ENCODE assay signal across 17 mouse cellular contexts in genomic region chr10:62194946-62195345, GRCm38 (mm10). TPM values are rescaled to one million over a fixed set of nuclear protein-coding genes. Genes with fewer than 3 reads are reported as not detected.
DNase-seq lines count a peak whose midpoint lies in the region; ATAC-seq and TF ChIP-seq lines count a peak whose summit lies in the region.
"Had no signal": no experiment of that assay in that cellular context is flagged by ENCODE, and none has a peak within 500 bp of the region (broad histone marks: within the 10 kb centered on the region; RNA-seq: fewer than 3 reads in every experiment).

No protein-coding gene starts in this region.

- H3K9ac ChIP-seq in hindbrain, embryonic 14.5 days: no peak overlapping the region
- H3K9ac ChIP-seq: stomach, embryonic 15.5 days had no signal

- no peaks in the 10 kb centered on the region for H3K27me3 ChIP-seq in hindbrain, embryonic 14.5 days (ENCODE audit: control insufficient read depth, insufficient read depth, low read length)
- H3K27me3 ChIP-seq: Patski; stomach, embryonic 15.5 days had no signal

- peak overlapping the region; percentile 87 for H3K27ac ChIP-seq in layer of hippocampus, adult 2 months
- H3K27ac ChIP-seq in hindbrain, embryonic 14.5 days: peak overlapping the region; percentile 57
- H3K27ac ChIP-seq: macrophage; stomach, embryonic 15.5 days had no signal

- H3K4me2 ChIP-seq in hindbrain, embryonic 14.5 days (replicated peaks): no peak overlapping the region
- H3K4me2 ChIP-seq: stomach, embryonic 15.5 days had no signal

- H3K36me3 ChIP-seq in hindbrain, embryonic 14.5 days (replicated peaks; ENCODE audit: control insufficient read depth, insufficient read depth): no peaks in the 10 kb centered on the region
- H3K36me3 ChIP-seq: stomach, embryonic 15.5 days had no signal

- H3K9me3 ChIP-seq in hindbrain, embryonic 14.5 days (ENCODE audit: control insufficient read depth, low read length): no peaks in the 10 kb centered on the region
- H3K9me3 ChIP-seq: stomach, embryonic 15.5 days had no signal

- no peak for ATAC-seq in hindbrain, embryonic 14.5 days (ENCODE audit: low FRiP score)
- ATAC-seq: Patski had no signal

- TF ChIP-seq CTCF in layer of hippocampus, adult 2 months (conservative IDR thresholded peaks at IDR 0.05): no peak

- no peak overlapping the region for H3K4me3 ChIP-seq in layer of hippocampus, adult 2 months
- H3K4me3 ChIP-seq in hindbrain, embryonic 14.5 days (replicated peaks; ENCODE audit: low read length): no peak overlapping the region
- H3K4me3 ChIP-seq: stomach, embryonic 15.5 days had no signal

- no peaks in the 10 kb centered on the region for H3K4me1 ChIP-seq in hindbrain, embryonic 14.5 days (replicated peaks; ENCODE audit: control insufficient read depth, insufficient read depth, low read length)

- peak; percentile 31 for DNase-seq in cerebellum, adult 9-11 months
- DNase-seq in cerebellum, postnatal 14 days: no peak
- DNase-seq in layer of hippocampus, adult 2 months (ENCODE audit: low spot score in 2 of 2): no peak
- no peak for DNase-seq in layer of hippocampus, adult 9-11 months
- no peak for DNase-seq in hindbrain, embryonic 14.5 days (ENCODE audit: low spot score)
- peak; percentile 73 to 84 for DNase-seq in natural killer cell, adult 2 months (ENCODE audit: low spot score in 2 of 2)
- no peak for DNase-seq in thymus, adult 18-20 months
- no peak for DNase-seq in layer of hippocampus, postnatal 10 days (ENCODE audit: low spot score in 2 of 2)
- DNase-seq: liver; lung, adult 2 months; thymus, postnatal 25 days had no signal

- 69% methylated on average over 6 of the region's 6 CpGs for WGBS in hindbrain, embryonic 14.5 days

RNA-seq across cellular contexts. Expression of gene Tspan15, which starts 36.1 kb away (rescaled TPM):
- 10 to 100 TPM; 13.6 to 15.9 TPM for total RNA-seq in layer of hippocampus, adult 2 months (2021)
- 14.5 and 14.6 TPM in 2 replicates for polyA plus RNA-seq in hindbrain, embryonic 14.5 days (2014; fragmentation: Nextera tagmentation; extraction: Ambion mirVana)
- total RNA-seq in layer of hippocampus, postnatal 10 days (2021): 1 to 10 TPM; 7.9 to 9.0 TPM
- total RNA-seq: granulocyte monocyte progenitor cell, adult 5-6 weeks had no signal
- polyA plus RNA-seq: macrophage had no signal

RNA-seq across cellular contexts. Expression of gene Fam241b, which starts 51.2 kb away (rescaled TPM):
- 10 to 100 TPM; 36.2 to 40.6 TPM for total RNA-seq in layer of hippocampus, adult 2 months (2021)
- 41.6 TPM in 2 replicates for polyA plus RNA-seq in hindbrain, embryonic 14.5 days (2014; fragmentation: Nextera tagmentation; extraction: Ambion mirVana)
- total RNA-seq in layer of hippocampus, postnatal 10 days (2021): 10 to 100 TPM; 49.1 to 55.5 TPM
- total RNA-seq: granulocyte monocyte progenitor cell, adult 5-6 weeks had no signal
- polyA plus RNA-seq: macrophage had no signal

RNA-seq across cellular contexts. Expression of gene Tacr2, which starts 57.3 kb away (rescaled TPM):
- total RNA-seq in layer of hippocampus, adult 2 months (2021): not detected
- 0.12 and 0.19 TPM in 2 replicates for polyA plus RNA-seq in hindbrain, embryonic 14.5 days (2014; fragmentation: Nextera tagmentation; extraction: Ambion mirVana)
- under 1 TPM in 1 of 2 experiments, not detected in 1; 0.25 TPM for total RNA-seq in layer of hippocampus, postnatal 10 days (2021)
- total RNA-seq: granulocyte monocyte progenitor cell, adult 5-6 weeks had no signal
- polyA plus RNA-seq: embryonic facial prominence, embryonic 11.5 days; heart, postnatal 0 days; macrophage had no signal

Comparison
In these comparisons a context has a peak if more than half of its experiments do, and no peak if none do; other contexts are left out.
1. DNase-seq: peak in cerebellum, adult 9-11 months (single experiment) and natural killer cell, adult 2 months (2 of 2); none in cerebellum, postnatal 14 days (0 of 2), layer of hippocampus, adult 2 months (0 of 2), layer of hippocampus, adult 9-11 months (single experiment), hindbrain, embryonic 14.5 days (single experiment), thymus, adult 18-20 months (0 of 2) and layer of hippocampus, postnatal 10 days (0 of 2).